Mouse (Mus musculus) spleen, postnatal 14 days (tissue): ENCODE data around the gene Tmed9.
"Not testable (repeated sequence)": the region's sequence is repeated elsewhere in the genome, so short reads cannot be mapped to it uniquely, and the experiment has no call there.

Source experiments
- DNase-seq, 2 experiments: peaks; one replicate each; pipeline ENCODE4 v3.0.0; 2021 to 2022; ENCODE audit warnings: low spot score in 2 of 2

Tmed9 gene

DNA sequence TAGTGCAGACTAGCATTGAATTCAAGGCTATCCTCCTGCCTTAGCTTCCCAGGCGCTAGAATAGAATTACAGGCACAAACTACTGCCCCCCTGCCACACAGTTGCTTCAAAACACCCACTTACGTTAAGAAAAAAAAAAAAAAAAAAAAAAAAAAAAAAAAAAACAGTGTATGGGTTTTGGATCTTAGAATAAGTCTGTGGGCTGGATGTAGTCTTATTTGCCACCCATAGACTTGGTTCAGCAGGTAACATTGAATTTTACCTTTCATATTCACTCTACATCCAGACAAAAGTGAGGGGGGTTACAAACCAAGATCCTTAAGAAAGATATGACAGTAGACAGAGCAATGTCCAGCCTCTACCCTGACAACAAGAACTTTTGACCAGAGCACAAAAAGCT, 5.6 kb upstream of the Tmed9 start:
- no peak for DNase-seq

DNA sequence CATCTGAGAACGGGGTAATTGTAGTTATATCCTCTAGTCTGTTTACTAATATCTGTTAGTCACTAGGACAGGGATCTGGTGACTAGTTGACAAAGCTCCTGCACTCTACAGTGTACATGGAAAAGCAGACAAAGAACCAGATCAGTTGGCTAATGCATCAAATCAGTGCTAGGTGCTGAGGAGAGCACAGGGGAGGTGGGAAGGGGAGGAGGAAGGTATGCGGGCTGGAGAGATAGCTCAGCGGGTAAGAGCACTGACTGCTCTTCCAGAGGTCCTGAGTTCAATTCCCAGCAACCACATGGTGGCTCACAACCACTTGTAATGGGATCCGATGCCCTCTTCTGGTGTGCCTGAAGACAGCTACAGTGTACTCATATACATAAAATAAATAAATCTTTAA, 5.0 kb upstream of the Tmed9 start:
- not testable (repeated sequence) for DNase-seq

DNA sequence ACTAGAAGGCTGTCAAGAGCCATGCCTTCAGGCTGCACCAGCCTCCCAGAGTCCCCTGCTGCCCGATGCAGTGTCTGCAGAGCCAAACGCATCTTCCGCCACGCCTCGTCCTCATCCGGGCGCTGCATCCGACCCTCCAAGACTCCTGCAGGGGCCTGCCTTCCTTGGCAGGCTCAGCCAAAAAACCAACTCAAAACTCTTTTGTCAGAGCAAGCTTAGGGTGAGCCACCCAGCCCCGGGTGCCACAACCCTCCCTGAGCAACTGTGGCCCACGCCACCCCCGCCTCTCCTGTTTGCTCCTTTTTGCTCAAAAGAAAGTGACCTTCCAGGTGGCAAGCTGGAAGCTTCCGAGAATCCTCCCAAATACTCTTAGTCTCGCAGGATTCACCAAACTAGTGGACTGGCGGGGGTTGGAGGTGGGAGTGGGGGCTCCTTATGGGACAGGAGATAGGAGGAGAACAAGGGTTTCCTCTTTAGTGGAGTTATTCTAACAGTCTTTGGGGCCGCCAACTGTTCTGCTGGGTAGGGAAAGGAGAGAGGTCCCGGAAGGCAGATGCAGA, 3.7 kb upstream of the Tmed9 start:
- no peak for DNase-seq

DNA sequence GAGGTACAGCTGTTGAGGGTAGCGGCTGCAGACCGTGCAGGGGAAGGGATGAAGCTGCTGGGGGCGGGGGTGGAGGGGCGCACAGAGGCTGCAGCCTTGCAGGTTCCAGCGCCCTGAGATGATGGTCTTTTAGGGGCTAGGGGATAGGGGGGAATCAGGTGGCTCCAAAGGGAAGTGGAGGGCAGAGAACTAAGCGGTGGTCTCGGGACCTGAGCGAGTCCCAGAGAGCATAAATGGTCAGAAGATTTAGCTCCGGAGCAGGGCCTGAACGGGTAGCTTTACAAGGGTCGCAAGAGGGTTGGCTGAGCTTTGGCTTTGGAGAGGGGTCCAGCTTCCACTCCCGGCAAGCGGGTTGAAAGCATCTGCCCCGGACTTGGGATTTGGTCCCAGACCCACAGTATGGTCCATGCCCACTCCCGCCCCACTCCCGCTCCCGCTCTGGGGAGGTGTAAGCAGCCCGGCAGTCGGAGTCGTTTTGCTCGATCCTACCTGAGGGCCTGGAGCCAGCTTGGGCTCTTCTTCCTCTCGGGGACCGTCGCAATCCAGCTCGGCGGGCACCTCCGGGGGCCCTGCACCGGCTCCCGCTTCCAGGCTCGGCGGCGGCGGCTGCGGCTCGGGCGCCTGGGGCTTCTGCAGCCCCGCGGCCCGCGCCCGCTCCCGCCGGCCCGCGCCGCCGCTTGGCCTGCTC, 3.1 kb upstream of the Tmed9 start:
- peak in 1 of 2 experiments; percentile 14 for DNase-seq

DNA sequence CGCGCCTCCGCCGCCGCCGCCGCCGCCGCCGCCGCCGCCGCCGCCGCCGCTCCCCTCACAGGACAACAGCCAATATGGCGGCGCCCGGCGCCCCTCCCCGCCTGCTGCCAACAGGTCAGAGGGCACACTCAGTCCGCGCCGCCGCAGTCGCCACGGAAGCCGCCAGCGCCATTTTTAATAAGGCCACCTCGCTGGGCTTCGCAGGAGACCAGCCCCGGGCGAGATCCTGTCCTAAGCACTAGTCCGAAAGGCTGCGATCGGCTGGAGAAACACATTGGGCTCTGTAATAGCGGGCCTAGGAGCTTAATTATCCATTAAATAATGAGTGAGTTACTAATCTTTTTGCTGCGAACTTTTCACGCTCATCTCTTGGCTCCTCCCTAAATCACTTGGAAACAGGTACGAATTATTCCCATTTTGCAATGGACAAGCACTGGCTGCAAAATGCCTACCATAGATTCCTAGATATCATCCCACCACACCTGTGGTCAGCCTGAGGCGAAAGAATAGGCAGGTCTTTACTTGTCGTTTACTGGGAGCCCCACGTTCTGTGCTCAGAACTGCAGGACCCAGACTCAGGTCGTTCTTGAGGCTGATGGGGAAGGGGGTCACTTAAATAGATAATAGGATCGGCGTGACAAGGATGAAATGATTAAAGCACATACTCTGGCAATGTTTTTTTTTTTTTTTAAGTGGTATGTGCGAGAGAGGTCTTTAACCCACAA, 2.3 kb upstream of the Tmed9 start, which contains the start of gene Fam193b:
Gene Fam193b (minus strand): TSS at position 94 of the 725 bp plus-strand sequence.
- peak; percentile 93 to 95 for DNase-seq

DNA sequence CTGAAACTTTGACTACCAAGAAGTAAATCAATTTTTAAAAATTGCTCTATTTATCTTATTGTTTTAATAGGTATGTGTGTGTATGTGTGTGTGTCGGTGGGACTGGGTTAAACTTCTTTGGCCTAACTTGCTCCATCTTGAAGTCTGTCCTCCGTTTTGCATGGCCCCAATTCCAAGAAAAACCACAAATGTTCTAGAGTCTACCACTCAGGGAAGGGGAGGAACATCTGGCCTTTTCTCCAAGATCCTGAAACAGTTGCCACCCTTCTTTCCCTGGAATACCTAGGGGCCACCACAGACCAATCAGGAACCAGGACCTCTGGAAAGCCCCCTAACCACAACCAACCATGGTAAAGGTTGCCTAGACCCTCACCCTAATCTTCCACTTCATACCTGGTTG, 1.6 kb upstream of the Tmed9 start:
- DNase-seq: no peak

DNA sequence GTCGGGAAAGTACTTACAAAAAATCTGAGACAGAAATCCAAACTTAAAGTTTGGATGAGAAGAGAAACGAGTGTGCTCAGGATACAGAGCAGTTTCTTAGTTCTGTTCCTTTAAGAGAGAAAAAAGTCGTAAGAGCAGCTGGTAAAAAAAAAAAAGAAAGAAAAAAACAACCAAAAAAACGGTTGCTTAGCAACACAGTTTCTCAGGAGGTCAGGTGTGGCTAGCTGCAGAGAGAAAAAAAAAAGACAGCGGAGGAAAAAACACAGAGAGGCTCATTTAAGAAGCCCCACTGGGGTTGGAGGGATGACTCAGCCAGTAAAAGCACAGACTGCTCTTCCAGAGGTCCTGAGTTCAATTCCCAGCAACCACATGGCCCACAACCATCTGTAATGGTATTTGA, 789 bp downstream of the Tmed9 start:
- no peak for DNase-seq

DNA sequence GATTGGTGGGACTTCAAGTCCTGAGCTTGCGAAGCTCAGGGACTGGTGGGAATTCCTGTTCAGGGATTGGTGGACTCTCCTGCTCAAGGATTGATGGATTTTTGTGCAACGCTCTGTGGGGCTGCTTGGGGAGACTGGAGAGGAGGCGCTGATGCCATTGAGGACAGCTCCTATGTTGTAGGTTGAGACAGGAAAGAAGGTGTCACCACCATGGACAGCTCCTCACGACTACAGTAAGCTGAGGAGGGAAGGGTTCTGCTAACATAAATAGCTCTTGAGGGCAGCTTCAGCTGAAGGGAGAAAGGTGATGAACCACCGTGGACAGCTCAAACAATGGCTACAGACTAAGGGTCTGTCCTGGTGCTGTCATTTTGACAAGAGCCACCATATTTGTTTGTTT, 2.4 kb downstream of the Tmed9 start:
- no peak for DNase-seq

DNA sequence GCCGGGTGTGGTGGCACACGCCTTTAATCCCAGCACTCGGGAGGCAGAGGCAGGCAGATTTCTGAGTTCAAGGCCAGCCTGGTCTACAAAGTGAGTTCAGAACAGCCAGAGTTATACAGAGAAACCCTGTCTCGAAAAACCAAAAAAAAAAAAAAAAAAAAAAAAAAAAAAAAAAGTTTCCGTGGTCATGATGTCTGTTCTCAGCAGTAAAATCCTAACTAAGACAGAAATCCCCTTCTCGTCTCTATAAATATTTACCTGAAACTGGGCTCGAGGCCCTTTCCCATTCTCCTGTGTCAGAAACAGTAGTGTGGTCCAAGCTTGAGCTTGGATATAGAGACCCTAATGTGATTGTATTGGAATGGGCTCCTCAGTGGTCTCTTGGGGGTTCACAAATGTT, 3.3 kb downstream of the Tmed9 start:
- not testable (repeated sequence) for DNase-seq

DNA sequence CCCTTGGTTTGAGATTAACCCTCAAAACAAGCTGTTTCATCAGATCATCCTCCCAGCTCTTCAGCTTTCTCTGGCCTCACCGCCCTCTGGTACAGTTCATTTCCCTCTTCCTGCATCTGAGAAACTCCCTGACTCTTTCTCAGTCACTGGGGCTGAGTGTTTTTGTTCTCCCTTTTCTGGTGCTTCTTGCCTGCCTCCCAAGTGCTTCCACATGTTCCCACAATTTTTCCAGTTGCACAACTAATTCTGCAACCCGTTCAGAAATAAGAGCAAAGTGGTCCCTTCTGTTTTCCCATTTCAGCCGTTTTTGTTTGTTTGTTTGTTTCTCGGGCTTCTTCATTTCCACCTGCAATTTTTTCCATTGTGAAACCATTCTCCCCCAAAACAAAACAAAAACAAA, 4.6 kb downstream of the Tmed9 start:
- no peak for DNase-seq

DNA sequence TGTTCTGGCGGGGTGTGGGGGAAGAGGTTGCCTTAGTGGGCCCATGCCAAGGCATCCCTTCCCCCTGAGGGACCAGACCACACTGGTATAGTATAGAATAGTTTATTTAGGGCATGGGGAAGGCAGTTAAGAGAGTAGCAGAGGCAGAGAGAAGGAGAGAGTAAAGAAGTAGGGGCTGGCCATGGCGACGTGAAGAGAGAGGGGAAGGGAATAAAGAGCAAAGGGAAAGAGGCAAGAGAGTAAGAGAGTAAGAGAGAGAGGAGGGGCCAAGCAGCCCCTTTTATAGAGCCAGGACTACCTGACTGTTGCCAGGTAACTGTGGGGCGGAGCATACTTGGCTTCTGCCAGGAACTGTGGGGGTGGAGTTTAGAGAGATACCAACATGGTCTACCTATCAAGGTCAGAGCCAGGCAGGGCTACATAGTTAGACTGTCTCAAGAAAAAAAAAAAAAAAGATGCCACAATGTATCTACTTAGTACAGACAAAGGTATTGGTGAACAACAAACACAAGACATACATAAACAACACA, 18.5 kb downstream of the Tmed9 start:
- DNase-seq: no peak

DNA sequence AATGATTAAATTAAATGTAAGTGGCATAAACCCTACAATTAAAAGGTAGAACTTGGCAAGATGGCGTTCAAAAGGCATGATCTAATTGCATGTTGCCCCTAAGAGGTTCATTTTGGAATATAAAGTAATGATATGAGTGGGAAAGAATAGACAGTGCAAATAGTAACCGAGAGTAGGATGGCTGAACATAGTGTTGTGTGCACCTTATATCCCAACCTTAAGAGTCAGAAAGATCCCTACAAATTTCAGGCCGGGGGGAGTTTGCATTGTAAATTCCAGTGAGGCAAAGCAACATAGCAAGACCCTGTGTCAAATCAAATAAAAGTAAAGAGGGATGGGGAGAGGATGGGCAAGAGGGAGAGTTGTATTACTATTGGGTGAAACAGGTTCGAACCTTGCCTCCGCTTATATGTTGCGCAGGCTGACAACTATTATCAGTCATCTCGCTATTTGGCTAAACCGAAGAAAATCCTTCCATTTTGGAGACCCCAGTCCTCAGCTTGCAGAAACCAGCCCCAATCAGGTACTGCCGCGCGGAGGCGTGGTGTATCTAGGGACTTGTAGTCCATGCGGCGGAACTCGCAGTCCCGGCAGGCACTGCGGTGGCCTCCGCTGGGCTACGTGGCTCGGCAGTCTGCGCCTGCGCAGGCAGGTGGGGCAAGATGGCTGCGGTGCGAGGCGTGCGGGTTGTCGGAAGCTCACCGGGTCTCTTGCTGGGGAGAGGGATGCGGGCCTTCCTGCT, 19.2 kb downstream of the Tmed9 start:
- DNase-seq: peak; percentile 92 to 95

DNA sequence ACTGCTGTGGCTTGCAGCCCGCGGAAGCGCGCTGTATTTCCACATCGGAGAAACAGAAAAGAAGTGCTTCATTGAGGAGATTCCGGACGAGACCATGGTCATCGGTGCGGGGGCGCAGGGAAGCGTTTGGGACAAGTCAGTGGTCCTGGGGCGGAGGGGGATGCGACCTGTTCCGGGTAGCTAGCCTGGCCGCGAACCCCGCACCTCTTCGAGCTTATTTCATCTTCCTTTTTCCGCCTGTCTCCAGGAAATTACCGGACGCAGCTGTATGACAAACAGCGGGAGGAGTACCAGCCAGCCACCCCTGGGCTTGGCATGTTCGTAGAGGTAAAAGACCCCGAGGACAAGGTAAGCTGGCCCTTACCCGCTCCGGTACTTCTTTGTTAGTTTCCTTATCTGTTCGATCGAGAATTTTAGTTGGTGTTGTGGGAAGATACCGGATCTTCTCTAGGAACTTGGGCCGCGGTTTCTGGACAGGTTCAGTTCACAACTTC, 19.8 kb downstream of the Tmed9 start:
- no peak for DNase-seq

DNA sequence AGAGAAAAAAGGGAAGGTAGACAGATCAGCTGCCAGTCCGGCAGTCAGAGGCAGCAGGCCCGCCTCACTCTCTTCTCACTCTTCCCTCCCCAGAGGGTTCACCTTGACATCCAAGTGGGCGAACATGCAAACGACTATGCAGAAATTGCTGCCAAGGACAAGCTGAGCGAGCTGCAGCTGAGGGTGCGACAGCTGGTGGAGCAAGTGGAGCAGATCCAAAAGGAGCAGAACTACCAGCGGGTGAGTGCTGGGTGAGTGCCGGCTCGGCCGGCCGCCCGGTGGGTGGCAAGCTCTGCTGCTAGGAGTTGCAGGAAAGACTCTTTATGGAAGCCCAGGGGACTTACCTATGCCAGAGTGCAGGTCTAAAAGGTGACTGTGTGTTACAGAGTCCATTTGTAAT, 21.8 kb downstream of the Tmed9 start:
- no peak for DNase-seq

DNA sequence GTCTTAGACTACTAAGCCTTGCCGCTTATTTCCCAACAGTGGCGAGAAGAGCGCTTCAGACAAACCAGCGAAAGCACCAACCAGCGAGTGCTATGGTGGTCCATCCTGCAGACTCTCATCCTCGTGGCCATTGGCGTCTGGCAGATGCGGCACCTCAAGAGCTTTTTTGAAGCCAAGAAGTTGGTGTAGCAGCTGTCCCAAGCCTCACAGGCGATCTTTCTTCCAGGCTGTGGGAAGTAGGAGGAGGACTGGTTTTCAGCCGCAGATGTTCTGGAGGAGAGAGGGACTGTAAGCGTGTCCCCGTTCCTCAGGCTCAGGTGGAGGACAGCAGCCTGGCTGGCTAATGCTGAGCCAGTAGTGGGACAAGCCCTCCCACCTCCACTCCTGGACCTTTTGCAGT, 23.3 kb downstream of the Tmed9 start:
- DNase-seq: no peak

DNA sequence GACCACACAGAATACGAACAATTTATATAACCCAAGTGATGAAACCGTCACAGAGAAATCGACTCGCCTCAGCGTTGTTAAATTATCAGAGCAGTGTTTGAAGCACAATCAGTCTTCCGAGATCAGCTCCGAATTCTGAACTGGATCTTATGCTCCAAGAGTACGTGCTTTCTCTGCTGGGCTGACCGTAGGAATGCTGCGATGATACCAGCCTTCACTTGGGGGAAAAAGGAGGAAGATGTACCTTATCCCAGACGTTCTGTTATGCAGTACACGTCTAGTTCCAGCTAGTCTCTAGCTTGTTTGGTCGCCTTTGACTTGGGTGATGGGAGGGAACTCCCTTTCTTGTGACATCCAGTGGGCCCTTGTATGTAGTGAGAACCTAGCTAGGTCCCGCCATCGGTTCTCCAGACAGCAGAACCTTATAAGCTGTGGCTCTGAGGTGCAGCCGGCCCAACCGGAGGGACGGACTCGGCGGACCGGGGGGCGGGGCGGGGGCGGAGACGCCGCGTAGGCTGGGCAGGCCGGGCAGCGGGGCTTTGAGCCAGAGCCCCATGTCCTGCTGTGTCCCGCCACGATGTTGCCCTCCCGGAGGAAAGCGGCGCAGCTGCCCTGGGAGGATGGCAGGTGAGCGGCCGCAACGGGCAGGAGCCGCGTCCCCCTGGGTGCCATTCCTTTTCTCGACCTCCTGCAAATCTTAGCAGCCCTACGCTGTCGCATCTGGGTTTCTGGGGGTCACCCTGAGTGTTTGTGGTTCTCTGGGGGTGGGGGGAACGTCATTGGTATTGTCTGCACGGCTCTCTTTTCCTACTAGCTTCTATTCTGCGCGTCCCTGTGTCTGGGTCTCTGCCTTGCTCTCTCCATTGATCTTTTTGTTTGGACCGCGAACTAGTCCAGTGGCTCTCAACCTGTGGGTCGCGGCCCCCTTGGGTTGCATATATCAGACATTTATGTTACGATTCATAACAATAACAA, 26.3 kb downstream of the Tmed9 start, which contains the start of gene B4galt7:
Gene B4galt7 (plus strand): TSS at position 331 of the 975 bp plus-strand sequence.
- DNase-seq: peak; percentile 73 to 84

DNA sequence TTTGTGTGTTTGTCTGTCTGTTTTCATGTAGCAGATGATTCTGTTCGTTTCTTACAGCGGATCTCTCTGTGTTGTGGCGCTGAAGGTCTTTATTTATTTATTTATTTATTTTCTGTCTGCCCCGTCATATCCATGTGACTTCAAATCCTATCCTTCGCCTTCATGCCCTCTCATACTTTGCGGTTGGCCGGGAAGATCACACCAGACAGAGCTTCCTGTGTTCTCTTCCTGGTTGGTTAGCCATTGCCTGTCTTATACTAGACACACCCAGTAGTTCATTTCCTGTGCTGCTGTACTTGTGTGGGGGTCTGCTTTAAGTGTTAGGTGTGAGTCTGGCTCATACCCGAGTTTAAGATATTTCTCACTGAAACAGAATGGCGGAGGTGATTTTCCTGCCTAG, 27.1 kb downstream of the Tmed9 start:
- DNase-seq: no peak

DNA sequence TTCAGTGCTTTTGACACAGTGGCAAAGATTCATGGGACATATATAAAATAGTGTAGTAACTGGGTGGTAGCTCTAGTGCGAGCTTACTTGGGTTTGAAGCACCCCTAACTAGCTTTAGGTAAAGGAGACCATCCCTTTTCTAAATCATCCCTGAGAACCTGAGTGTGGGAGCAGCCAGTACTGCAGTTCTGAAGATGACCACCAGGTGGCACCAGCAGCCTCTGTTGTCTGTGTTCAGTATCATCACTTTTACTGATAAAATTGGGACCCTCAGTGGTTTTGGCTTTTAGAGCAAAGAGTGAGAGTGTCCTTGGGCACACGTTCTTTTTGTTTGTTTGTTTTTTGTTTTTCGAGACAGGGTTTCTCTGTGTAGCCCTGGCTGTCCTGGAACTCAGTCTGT, 28.1 kb downstream of the Tmed9 start:
- DNase-seq: peak; percentile 68 to 82

DNA sequence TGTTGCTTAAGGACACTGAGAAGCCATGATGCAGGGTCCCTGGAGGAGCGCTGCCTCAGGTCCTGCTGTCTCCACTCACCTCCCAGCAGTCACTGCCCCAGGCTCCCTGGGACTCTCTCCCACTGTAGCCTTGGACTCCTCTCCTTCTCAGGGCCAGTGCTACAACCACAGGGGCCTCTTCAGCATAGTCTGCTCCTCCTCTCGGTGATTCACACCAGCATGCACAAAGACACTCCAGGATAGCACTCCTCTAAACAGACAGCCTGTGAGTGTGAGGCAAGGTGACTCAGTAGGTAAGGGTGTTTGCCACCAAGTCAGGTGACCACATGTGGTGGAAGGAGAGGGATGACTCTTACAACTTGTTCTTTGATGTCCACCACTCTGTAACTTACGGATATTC, 31.1 kb downstream of the Tmed9 start:
- no peak for DNase-seq

DNA sequence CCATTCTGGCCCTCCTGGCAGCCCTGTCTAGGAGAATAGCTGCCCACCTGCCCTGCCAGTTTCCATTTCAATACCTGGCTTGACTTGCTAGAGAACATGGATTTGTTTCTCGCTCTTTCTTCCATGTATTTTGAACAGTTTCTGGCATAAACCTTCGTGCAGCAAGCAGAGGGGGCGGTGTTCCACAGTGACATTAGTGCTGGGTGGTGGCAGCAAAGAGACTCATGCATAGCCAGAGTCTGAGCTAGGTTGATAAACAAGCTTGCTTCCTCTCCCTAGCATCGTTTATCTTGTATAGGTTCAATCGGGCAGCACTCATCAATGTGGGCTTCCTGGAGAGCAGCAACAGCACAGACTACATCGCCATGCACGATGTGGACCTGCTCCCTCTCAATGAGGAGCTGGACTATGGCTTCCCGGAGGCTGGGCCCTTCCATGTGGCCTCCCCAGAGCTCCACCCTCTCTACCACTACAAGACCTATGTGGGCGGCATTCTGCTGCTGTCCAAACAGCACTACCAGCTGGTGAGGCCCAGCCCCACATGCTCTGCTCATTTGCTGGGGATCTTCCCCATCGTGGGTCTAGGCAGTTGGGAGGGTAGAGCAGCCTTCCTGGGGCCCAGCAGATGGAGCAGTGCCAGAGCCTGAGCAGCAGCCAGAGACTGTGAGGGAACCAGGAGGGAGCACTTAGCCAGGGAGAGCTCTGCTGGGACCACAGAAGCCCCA, 33.5 kb downstream of the Tmed9 start:
- DNase-seq: no peak
